Mouse (Mus musculus) midbrain, embryonic 15.5 days (tissue): ENCODE measurements around the gene Rhot2. TPM values are rescaled to one million over a fixed set of nuclear protein-coding genes. Genes with fewer than 3 reads are reported as not detected.

Experiments
- microRNA-seq: library from miRNA; unstranded; fragments of <30 nt; microRNA quantifications from one replicate; pipeline ENCODE4, GENCODE M21; 2016
- polyA plus RNA-seq: library from polyadenylated mRNA; unstranded; fragments of >200 nt; fragmentation: Nextera tagmentation; extraction: Ambion mirVana; gene quantifications from 2 replicates; pipeline ENCODE4 v1.2.1, GENCODE M21; 2015

The Rhot2 gene
- polyA plus RNA-seq, 1 experiment from 2014 or later: 18.3 TPM

Small RNA genes within 50 kb of the gene (microRNA-seq; reads per million reads assigned to microRNA genes)
- not detected for gene Mir3082

Other genes with a start within 250 kb of the Rhot2 start
- gene Gng13, start 127.7 kb downstream of the Rhot2 start, polyA plus RNA-seq: 3.5 and 4.0 TPM in 2 replicates
- gene Chtf18, start 117.4 kb downstream of the Rhot2 start, polyA plus RNA-seq: 5.7 and 6.3 TPM in 2 replicates
- gene Rpusd1, start 117.2 kb downstream of the Rhot2 start, polyA plus RNA-seq: 27.7 and 30.5 TPM in 2 replicates
- not detected in 2 replicates for gene Mslnl, start 108.8 kb downstream of the Rhot2 start, polyA plus RNA-seq
- 0.32 and 0.43 TPM in 2 replicates for gene Msln, start 90.5 kb downstream of the Rhot2 start, polyA plus RNA-seq
- 30.3 and 32.6 TPM in 2 replicates for gene Narfl, start 71.1 kb downstream of the Rhot2 start, polyA plus RNA-seq
- 160 TPM in 2 replicates for gene Haghl, start 59.2 kb downstream of the Rhot2 start, polyA plus RNA-seq
- gene Ccdc78, start 58.3 kb downstream of the Rhot2 start, polyA plus RNA-seq: 0.24 and 0.44 TPM in 2 replicates
- 92.6 and 93.7 TPM in 2 replicates for gene Fam173a, start 52.0 kb downstream of the Rhot2 start, polyA plus RNA-seq
- 1.3 TPM in 1 of 2 replicates, not detected in the other for gene AC134908.4, start 49.2 kb downstream of the Rhot2 start, polyA plus RNA-seq
- gene Metrn, start 47.7 kb downstream of the Rhot2 start, polyA plus RNA-seq: 32.6 and 36.3 TPM in 2 replicates
- 50.8 and 50.9 TPM in 2 replicates for gene Fbxl16, start 35.8 kb downstream of the Rhot2 start, polyA plus RNA-seq
- gene Wdr24, start 21.2 kb downstream of the Rhot2 start, polyA plus RNA-seq: 35.2 and 36.7 TPM in 2 replicates
- 61.9 and 63.0 TPM in 2 replicates for gene Jmjd8, start 16.0 kb downstream of the Rhot2 start, polyA plus RNA-seq
- gene Stub1, start 11.4 kb downstream of the Rhot2 start, polyA plus RNA-seq: 373 and 381 TPM in 2 replicates
- gene Rhbdl1, start 7.6 kb downstream of the Rhot2 start, polyA plus RNA-seq: 54.8 and 57.8 TPM in 2 replicates
- 14.2 and 14.7 TPM in 2 replicates for gene Gm20683, start 3.1 kb downstream of the Rhot2 start, polyA plus RNA-seq
- gene Wdr90, start 16.6 kb upstream of the Rhot2 start, polyA plus RNA-seq: 19.7 and 23.3 TPM in 2 replicates
- gene Mcrip2, start 23.9 kb upstream of the Rhot2 start, polyA plus RNA-seq: 18.5 and 19.8 TPM in 2 replicates
- gene Mettl26, start 30.2 kb upstream of the Rhot2 start, polyA plus RNA-seq: 70.5 and 71.1 TPM in 2 replicates
- gene Wfikkn1, start 36.0 kb upstream of the Rhot2 start, polyA plus RNA-seq: 0.47 and 0.54 TPM in 2 replicates
- gene Rab40c, start 74.9 kb upstream of the Rhot2 start, polyA plus RNA-seq: 56.7 and 57.5 TPM in 2 replicates
- 71.9 and 75.8 TPM in 2 replicates for gene Pigq, start 100.1 kb upstream of the Rhot2 start, polyA plus RNA-seq
- gene Nhlrc4, start 100.1 kb upstream of the Rhot2 start, polyA plus RNA-seq: 0.73 and 0.80 TPM in 2 replicates
- gene A930017K11Rik, start 107.7 kb upstream of the Rhot2 start, polyA plus RNA-seq: 3.1 and 6.1 TPM in 2 replicates
- gene Capn15, start 140.9 kb upstream of the Rhot2 start, polyA plus RNA-seq: 22.2 and 23.8 TPM in 2 replicates
- gene Rab11fip3, start 224.7 kb upstream of the Rhot2 start, polyA plus RNA-seq: 32.2 and 32.6 TPM in 2 replicates
- gene Decr2, start 245.5 kb upstream of the Rhot2 start, polyA plus RNA-seq: 34.2 and 36.3 TPM in 2 replicates